Mouse (Mus musculus) midbrain, embryonic 14.5 days (tissue): Measurements from ENCODE around the gene Med13. TPM values are rescaled to one million over a fixed set of nuclear protein-coding genes. Genes with fewer than 3 reads are reported as not detected.
A peak's percentile ranks its signal among the peaks of the same experiment; 100 is the strongest.

Source experiments
- ATAC-seq: fragments of 200-750 bp; cut with Nextera tagmentation; 2 replicates; pipeline ENCODE4 v1.8.0; 2017; ENCODE audit warnings: moderate number of reproducible peaks, moderate library complexity; ENCODE audit not compliant: low FRiP score, low TSS enrichment
- DNase-seq: peaks from one replicate; pipeline ENCODE4 v3.0.0-alpha.2; 2015
- H3K27ac ChIP-seq: fragments of 300-500 bp; sonication (generic); replicated peaks from 2 replicates; pipeline ENCODE4 v1.5.1; 2014; ENCODE audit warnings: mild to moderate bottlenecking, low read depth, low read length, moderate library complexity
- H3K27me3 ChIP-seq: fragments of 300-500 bp; sonication (generic); 2 replicates; pipeline ENCODE4 v1.6.1; 2014; ENCODE audit warnings: low read length, control low read depth, mixed read lengths; ENCODE audit not compliant: control insufficient read depth, insufficient read depth
- H3K36me3 ChIP-seq: fragments of 300-500 bp; sonication (generic); 2 replicates; pipeline ENCODE4 v1.6.1; 2014; ENCODE audit warnings: low read length, control low read depth; ENCODE audit not compliant: control insufficient read depth, insufficient read depth
- H3K4me1 ChIP-seq: fragments of 300-500 bp; sonication (generic); 2 replicates; pipeline ENCODE4 v1.6.1; 2014; ENCODE audit warnings: mild to moderate bottlenecking, antibody characterized with exemption, low read length, control low read depth; ENCODE audit not compliant: control insufficient read depth, insufficient read depth
- H3K4me2 ChIP-seq: fragments of 300-500 bp; sonication (generic); 2 replicates; pipeline ENCODE4 v1.6.1; 2014; ENCODE audit warnings: mild to moderate bottlenecking, low read length, moderate library complexity
- H3K4me3 ChIP-seq: fragments of 300-500 bp; sonication (generic); replicated peaks from 2 replicates; pipeline ENCODE4 v1.5.1; 2014; ENCODE audit warnings: low read depth, low read length
- H3K9ac ChIP-seq: fragments of 300-500 bp; sonication (generic); replicated peaks from 2 replicates; pipeline ENCODE4 v1.6.1; 2014; ENCODE audit warnings: mild to moderate bottlenecking, low read length, moderate library complexity
- H3K9me3 ChIP-seq: fragments of 300-500 bp; sonication (generic); 2 replicates; pipeline ENCODE4 v1.6.1; 2016; ENCODE audit warnings: low read length, control low read depth, mixed read lengths; ENCODE audit not compliant: control insufficient read depth
- WGBS: fragments of 180-500 bp; shearing (Covaris S2); extraction: QIAGEN DNeasy Blood & Tissue Kit; methylation state at CpG from one replicate; pipeline ENCODE4 v1.1.7; 2014; 5-methylcytosine and 5-hydroxymethylcytosine counted together
- polyA plus RNA-seq: library from polyadenylated mRNA; unstranded; fragments of >200 nt; fragmentation: Nextera tagmentation; extraction: Ambion mirVana; gene quantifications from 2 replicates; pipeline ENCODE4 v1.2.1, GENCODE M21; 2014

The Med13 gene
- polyA plus RNA-seq, 1 experiment from 2014 or later = 15.1 TPM

GRCm38 (mm10) chr11:86391687-86392086, 34.3 kb upstream of the Med13 start:
- Histone ChIP-seq H3K27me3 (no peaks in the 10 kb centered on the region), H3K4me3 (no peak overlapping the region), H3K27ac (no peak overlapping the region), H3K36me3 (no peaks in the 10 kb centered on the region), H3K9me3 (no peaks in the 10 kb centered on the region), H3K4me1 (0 out of 2 replicates have a peak, but pooled peaks cover 4% of the 10 kb centered on the region), H3K9ac (no peak overlapping the region), H3K4me2 (no peak overlapping the region)
- 90% methylated on average over 7 of the region's 7 CpGs for WGBS
- ATAC-seq (no peak), DNase-seq (no peak)

GRCm38 (mm10) chr11:86390308-86390707, 32.9 kb upstream of the Med13 start:
- Histone ChIP-seq H3K9ac (no peak overlapping the region), H3K4me3 (no peak overlapping the region), H3K4me1 (0 out of 2 replicates have a peak, but pooled peaks cover 4% of the 10 kb centered on the region), H3K36me3 (no peaks in the 10 kb centered on the region), H3K9me3 (no peaks in the 10 kb centered on the region), H3K4me2 (no peak overlapping the region), H3K27ac (no peak overlapping the region), H3K27me3 (no peaks in the 10 kb centered on the region)
- ATAC-seq = no peak
- 91% methylated on average over 1 of the region's 1 CpGs for WGBS
- DNase-seq = no peak

GRCm38 (mm10) chr11:86389506-86389905, 32.1 kb upstream of the Med13 start:
- WGBS = 88% methylated on average over 4 of the region's 4 CpGs

GRCm38 (mm10) chr11:86388821-86389480, 31.5 kb upstream of the Med13 start:
- no peak for DNase-seq
- 0 out of 2 replicates have a peak, but pooled peaks cover 4% of the 10 kb centered on the region for H3K4me1 ChIP-seq
- H3K4me2 ChIP-seq = no peak overlapping the region
- 86% methylated on average over 13 of the region's 13 CpGs for WGBS
- no peaks in the 10 kb centered on the region for H3K27me3 ChIP-seq
- no peaks in the 10 kb centered on the region for H3K9me3 ChIP-seq
- no peak overlapping the region for H3K9ac ChIP-seq
- no peaks in the 10 kb centered on the region for H3K36me3 ChIP-seq
- no peak overlapping the region for H3K4me3 ChIP-seq
- no peak overlapping the region for H3K27ac ChIP-seq
- no peak for ATAC-seq

More at GRCm38 (mm10) chr11:86389506-86389905, 32.1 kb upstream of the Med13 start:
- H3K27ac ChIP-seq = no peak overlapping the region
- DNase-seq (no peak), ATAC-seq (no peak)
- H3K9me3 ChIP-seq = no peaks in the 10 kb centered on the region
- no peaks in the 10 kb centered on the region for H3K27me3 ChIP-seq
- H3K9ac ChIP-seq = no peak overlapping the region
- no peak overlapping the region for H3K4me3 ChIP-seq
- 0 out of 2 replicates have a peak, but pooled peaks cover 4% of the 10 kb centered on the region for H3K4me1 ChIP-seq
- no peaks in the 10 kb centered on the region for H3K36me3 ChIP-seq
- H3K4me2 ChIP-seq = no peak overlapping the region

GRCm38 (mm10) chr11:86387121-86387893, 29.9 kb upstream of the Med13 start:
- peak; percentile 58 for DNase-seq
- Histone ChIP-seq H3K27me3 (no peaks in the 10 kb centered on the region), H3K4me2 (no peak overlapping the region), H3K4me3 (no peak overlapping the region), H3K36me3 (no peaks in the 10 kb centered on the region), H3K9ac (no peak overlapping the region), H3K9me3 (no peaks in the 10 kb centered on the region), H3K27ac (no peak overlapping the region), H3K4me1 (0 out of 2 replicates have a peak, but pooled peaks cover 4% of the 10 kb centered on the region)
- 58% methylated on average over 9 of the region's 9 CpGs for WGBS
- no peak for ATAC-seq

DNA sequence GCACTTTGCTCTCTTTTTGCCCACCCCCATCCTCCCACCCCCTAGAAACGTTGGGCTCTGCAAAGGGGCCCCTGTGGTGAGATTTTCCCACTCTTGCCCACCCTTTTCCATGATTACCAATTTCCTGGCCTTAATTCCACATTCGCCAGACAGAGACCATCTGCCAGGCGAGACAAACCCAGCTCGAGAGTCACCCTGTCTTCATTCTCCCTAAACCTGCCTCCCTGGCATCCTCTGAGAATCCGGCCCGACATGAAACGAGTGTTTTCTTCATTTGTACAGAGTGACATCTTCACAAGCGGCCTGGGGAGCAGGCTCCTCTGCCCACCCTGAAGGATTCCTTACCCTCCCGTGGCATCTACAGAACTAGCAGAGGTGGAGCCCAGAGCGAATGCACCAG, 29.2 kb upstream of the Med13 start:
- Histone ChIP-seq H3K4me1 (0 out of 2 replicates have a peak, but pooled peaks cover 4% of the 10 kb centered on the region), H3K9ac (no peak overlapping the region), H3K4me3 (no peak overlapping the region), H3K27ac (no peak overlapping the region), H3K27me3 (no peaks in the 10 kb centered on the region), H3K9me3 (no peaks in the 10 kb centered on the region), H3K4me2 (no peak overlapping the region), H3K36me3 (no peaks in the 10 kb centered on the region)
- ATAC-seq (no peak), DNase-seq (no peak)
- 70% methylated on average over 10 of the region's 10 CpGs for WGBS

DNA sequence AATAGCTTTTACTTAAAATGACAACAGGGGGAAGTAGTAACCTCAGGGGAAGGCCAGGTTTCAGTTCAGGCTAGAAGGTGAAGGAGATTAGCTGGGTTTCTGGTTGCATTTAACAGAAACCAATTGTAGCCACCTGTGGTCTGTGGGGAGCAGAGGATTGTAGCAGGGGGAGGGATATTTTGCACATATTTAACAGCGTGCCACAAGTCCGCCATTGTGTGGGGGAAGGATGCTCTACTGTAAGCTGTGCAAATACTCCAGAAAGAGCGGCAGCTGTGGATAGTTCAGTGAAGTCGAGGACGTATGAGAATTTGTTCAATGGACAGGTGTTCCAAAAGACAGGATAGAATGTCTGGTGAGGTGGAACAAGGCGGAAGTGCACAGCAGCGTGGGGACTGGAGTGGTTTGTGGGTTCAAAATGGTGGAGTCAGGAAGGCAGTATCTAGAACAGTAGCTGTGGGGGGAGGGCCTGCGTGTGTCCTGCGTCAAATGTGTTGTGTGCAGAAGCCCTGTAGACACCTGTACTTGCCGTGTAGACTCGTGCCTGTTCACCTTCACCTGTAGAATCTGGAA, 28.4 kb upstream of the Med13 start:
- H3K27ac ChIP-seq = no peak overlapping the region
- H3K9me3 ChIP-seq = no peaks in the 10 kb centered on the region
- ATAC-seq (no peak), DNase-seq (no peak)
- H3K9ac ChIP-seq = no peak overlapping the region
- H3K4me2 ChIP-seq = no peak overlapping the region
- 92% methylated on average over 11 of the region's 11 CpGs for WGBS
- H3K36me3 ChIP-seq = no peaks in the 10 kb centered on the region
- no peaks in the 10 kb centered on the region for H3K27me3 ChIP-seq
- 0 out of 2 replicates have a peak, but pooled peaks cover 4% of the 10 kb centered on the region for H3K4me1 ChIP-seq
- no peak overlapping the region for H3K4me3 ChIP-seq

DNA sequence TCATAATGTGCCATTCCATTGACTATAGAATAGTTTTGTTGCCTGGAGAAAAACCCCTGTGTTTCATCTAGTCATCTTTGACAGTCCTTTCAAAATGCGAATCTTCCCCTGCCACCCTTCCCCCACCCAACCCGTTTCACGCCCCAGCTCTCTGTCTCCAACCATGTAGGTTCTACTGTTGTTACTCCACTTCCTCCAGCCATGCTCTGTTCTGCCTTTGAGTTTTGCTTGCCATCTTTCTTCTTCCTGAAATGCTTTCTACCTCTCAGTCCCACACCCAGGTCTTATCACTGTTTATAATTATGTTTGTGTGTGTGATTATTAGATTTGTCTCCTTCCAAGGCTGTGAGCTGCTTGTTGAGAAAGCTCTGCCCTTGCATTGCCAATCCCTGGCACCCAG, 26.7 kb upstream of the Med13 start:
- ATAC-seq = no peak
- Histone ChIP-seq H3K4me3 (no peak overlapping the region), H3K27ac (no peak overlapping the region)

More for the DNA sequence above, 26.7 kb upstream of the Med13 start:
- H3K9me3 ChIP-seq = no peaks in the 10 kb centered on the region
- H3K4me2 ChIP-seq = no peak overlapping the region
- H3K27me3 ChIP-seq = no peaks in the 10 kb centered on the region
- DNase-seq = no peak
- H3K9ac ChIP-seq = no peak overlapping the region
- H3K36me3 ChIP-seq = no peaks in the 10 kb centered on the region
- 87% methylated on average over 3 of the region's 3 CpGs for WGBS
- H3K4me1 ChIP-seq = 0 out of 2 replicates have a peak, but pooled peaks cover 4% of the 10 kb centered on the region
